Mouse (Mus musculus) heart, embryonic 12.5 days (tissue): ENCODE measurements around the gene Syt14. TPM values are rescaled to one million over a fixed set of nuclear protein-coding genes. Genes with fewer than 3 reads are reported as not detected.

ENCODE experiments used
- ATAC-seq: fragments of 200-750 bp; cut with Nextera tagmentation; 2 replicates; pipeline ENCODE4 v1.8.0; 2017; ENCODE audit warnings: moderate TSS enrichment, moderate library complexity; ENCODE audit not compliant: insufficient number of reproducible peaks, low FRiP score
- H3K27ac ChIP-seq: fragments of 300-500 bp; sonication (generic); 2 replicates; pipeline ENCODE4 v1.5.1; 2016; ENCODE audit warnings: mild to moderate bottlenecking, moderate library complexity; ENCODE audit not compliant: poor library complexity, severe bottlenecking
- H3K27me3 ChIP-seq: fragments of 300-500 bp; sonication (generic); replicated peaks from 2 replicates; pipeline ENCODE4 v1.6.1; 2016; ENCODE audit warnings: mild to moderate bottlenecking, moderate library complexity
- H3K36me3 ChIP-seq: fragments of 300-500 bp; sonication (generic); 2 replicates; pipeline ENCODE4 v1.6.1; 2016; ENCODE audit warnings: mild to moderate bottlenecking, moderate library complexity
- H3K4me1 ChIP-seq: fragments of 300-500 bp; sonication (generic); replicated peaks from 2 replicates; pipeline ENCODE4 v1.6.1; 2016; ENCODE audit warnings: mild to moderate bottlenecking
- H3K4me2 ChIP-seq: fragments of 300-500 bp; sonication (generic); 2 replicates; pipeline ENCODE4 v1.6.1; 2016; ENCODE audit warnings: mild to moderate bottlenecking, moderate library complexity
- H3K4me3 ChIP-seq: fragments of 300-500 bp; sonication (generic); 2 replicates; pipeline ENCODE4 v1.5.1; 2016; ENCODE audit warnings: mild to moderate bottlenecking
- H3K9ac ChIP-seq: fragments of 300-500 bp; sonication (generic); 2 replicates; pipeline ENCODE4 v1.6.1; 2016; ENCODE audit warnings: mild to moderate bottlenecking, moderate library complexity
- H3K9me3 ChIP-seq: fragments of 300-500 bp; sonication (generic); replicated peaks from 2 replicates; pipeline ENCODE4 v1.6.1; 2016; ENCODE audit warnings: mild to moderate bottlenecking, moderate library complexity
- WGBS: fragments of 180-500 bp; shearing (Covaris S2); methylation state at CpG from one replicate; pipeline ENCODE4 v1.1.7; 2016; 5-methylcytosine and 5-hydroxymethylcytosine counted together
- polyA plus RNA-seq: library from polyadenylated mRNA; unstranded; fragments of >200 nt; fragmentation: Nextera tagmentation; extraction: Ambion mirVana; gene quantifications from 2 replicates; pipeline ENCODE4 v1.2.1, GENCODE M21; 2016

Syt14 gene
- polyA plus RNA-seq, 1 experiment from 2014 or later = 1.4 TPM

- Histone ChIP-seq H3K9ac (0 out of 2 replicates have a peak overlapping the region, but pooled peaks have one; percentile 38), H3K9me3 (no peaks in the 10 kb centered on the region), H3K27ac (peak overlapping the region; percentile 83), H3K4me3 (no peak overlapping the region), H3K4me1 (peaks cover 39% of the 10 kb centered on the region), H3K36me3 (peaks cover 38% of the 10 kb centered on the region), H3K27me3 (peaks cover 20% of the 10 kb centered on the region), H3K4me2 (peak overlapping the region; percentile 49)
- ATAC-seq = no peak
- whole genome bisulfite sequencing = 5% methylated on average over 2 of the region's 2 CpGs
Measured at GRCm38 (mm10) chr1:192851126-192851525, 184.4 kb downstream of the Syt14 start.

- Histone ChIP-seq H3K9me3 (no peaks in the 10 kb centered on the region), H3K27me3 (peaks cover 20% of the 10 kb centered on the region), H3K4me2 (no peak overlapping the region), H3K4me3 (no peak overlapping the region), H3K27ac (no peak overlapping the region), H3K4me1 (peaks cover 38% of the 10 kb centered on the region), H3K9ac (no peak overlapping the region), H3K36me3 (peaks cover 48% of the 10 kb centered on the region)
- WGBS = 73% methylated on average over 5 of the region's 5 CpGs
- no peak for ATAC-seq
Measured at GRCm38 (mm10) chr1:192849616-192850015, 186.0 kb downstream of the Syt14 start.

GRCm38 (mm10) chr1:192847254-192847653, 188.3 kb downstream of the Syt14 start:
- peaks cover 48% of the 10 kb centered on the region for H3K36me3 ChIP-seq

More at GRCm38 (mm10) chr1:192847254-192847653, 188.3 kb downstream of the Syt14 start:
- 68% methylated on average over 3 of the region's 3 CpGs for WGBS
- ATAC-seq = no peak
- Histone ChIP-seq H3K27me3 (peaks cover 4% of the 10 kb centered on the region; the same call in 1 of the 2 replicates), H3K9ac (no peak overlapping the region), H3K4me2 (no peak overlapping the region), H3K4me1 (peaks cover 18% of the 10 kb centered on the region), H3K4me3 (no peak overlapping the region), H3K27ac (no peak overlapping the region), H3K9me3 (no peaks in the 10 kb centered on the region)

Other genes starting within 250 kb of the Syt14 start
- 18.1 and 18.8 TPM in 2 replicates for gene Sertad4, start 180.0 kb downstream of the Syt14 start, polyA plus RNA-seq
- 4.8 TPM in 2 replicates for gene Diexf, start 94.5 kb upstream of the Syt14 start, polyA plus RNA-seq
- 4.8 and 6.6 TPM in 2 replicates for gene Irf6, start 117.3 kb upstream of the Syt14 start, polyA plus RNA-seq
- 13.4 and 13.9 TPM in 2 replicates for gene A130010J15Rik, start 132.3 kb upstream of the Syt14 start, polyA plus RNA-seq
- 0.99 and 1.6 TPM in 2 replicates for gene Traf3ip3, start 165.9 kb upstream of the Syt14 start, polyA plus RNA-seq
- gene Lamb3, start 171.9 kb upstream of the Syt14 start, polyA plus RNA-seq = 2.3 and 2.5 TPM in 2 replicates
- 1.5 TPM in 2 replicates for gene Hsd11b1, start 228.3 kb upstream of the Syt14 start, polyA plus RNA-seq
- 36.5 and 38.2 TPM in 2 replicates for gene G0s2, start 237.4 kb upstream of the Syt14 start, polyA plus RNA-seq